Mouse (Mus musculus): Measurements from ENCODE around the gene Snd1. TPM values are rescaled to one million over a fixed set of nuclear protein-coding genes. Genes with fewer than 3 reads are reported as not detected.

Gene Snd1
- polyA plus RNA-seq, 1 experiment from 2014 or later = 34.9 TPM

- ATAC-seq (no peak), DNase-seq (no peak)
- no peaks in the 10 kb centered on the region for H3K9me3 ChIP-seq (ENCODE audit: low read length)
- no peak overlapping the region for H3K4me2 ChIP-seq (ENCODE audit: low read depth, low read length)
- H3K4me1 ChIP-seq (ENCODE audit: insufficient read depth) = no peaks in the 10 kb centered on the region
- H3K27ac ChIP-seq (ENCODE audit: low read depth) = no peak overlapping the region
- no peaks in the 10 kb centered on the region for H3K27me3 ChIP-seq (ENCODE audit: insufficient read depth, low read length)
- no peaks in the 10 kb centered on the region for H3K36me3 ChIP-seq (replicated peaks; ENCODE audit: insufficient read depth, low read length)
- TF ChIP-seq EP300 (IDR thresholded peaks at IDR 0.05; ENCODE audit: low read depth) (no peak), CTCF (IDR thresholded peaks at IDR 0.05; ENCODE audit: low read depth) (no peak)
- H3K4me3 ChIP-seq (ENCODE audit: low read depth, low read length) = no peak overlapping the region
- 70% methylated on average over 6 of the region's 6 CpGs for WGBS (ENCODE audit: insufficient replicate concordance)
- no peak overlapping the region for H3K9ac ChIP-seq (replicated peaks)
Observed at GRCm38 (mm10) chr6:28848285-28848794, 373.4 kb downstream of the Snd1 start.

- Histone ChIP-seq H3K36me3 (replicated peaks; ENCODE audit: insufficient read depth, low read length) (no peaks in the 10 kb centered on the region), H3K4me3 (ENCODE audit: low read depth, low read length) (no peak overlapping the region), H3K27me3 (ENCODE audit: insufficient read depth, low read length) (no peaks in the 10 kb centered on the region), H3K27ac (ENCODE audit: low read depth) (no peak overlapping the region), H3K4me2 (ENCODE audit: low read depth, low read length) (no peak overlapping the region), H3K9me3 (ENCODE audit: low read length) (no peaks in the 10 kb centered on the region), H3K4me1 (ENCODE audit: insufficient read depth) (no peaks in the 10 kb centered on the region), H3K9ac (replicated peaks) (no peak overlapping the region)
- DNase-seq = no peak
- no peak for TF ChIP-seq CTCF (IDR thresholded peaks at IDR 0.05; ENCODE audit: low read depth)
- TF ChIP-seq EP300 (IDR thresholded peaks at IDR 0.05; ENCODE audit: low read depth) = no peak
- WGBS (ENCODE audit: insufficient replicate concordance) = 70% methylated on average over 9 of the region's 9 CpGs
- ATAC-seq = no peak
Observed at GRCm38 (mm10) chr6:28848891-28849290, 374.0 kb downstream of the Snd1 start.

GRCm38 (mm10) chr6:28849317-28849716 lies 374.4 kb downstream of the Snd1 start:
- 24% methylated on average over 3 of the region's 3 CpGs for WGBS (ENCODE audit: insufficient replicate concordance)
- no peaks in the 10 kb centered on the region for H3K9me3 ChIP-seq (ENCODE audit: low read length)
- TF ChIP-seq CTCF (IDR thresholded peaks at IDR 0.05; ENCODE audit: low read depth) = no peak
- TF ChIP-seq EP300 (IDR thresholded peaks at IDR 0.05; ENCODE audit: low read depth) = no peak
- no peak overlapping the region for H3K9ac ChIP-seq (replicated peaks)
- H3K4me2 ChIP-seq (ENCODE audit: low read depth, low read length) = no peak overlapping the region
- no peak for ATAC-seq
- no peaks in the 10 kb centered on the region for H3K4me1 ChIP-seq (ENCODE audit: insufficient read depth)
- H3K4me3 ChIP-seq (ENCODE audit: low read depth, low read length) = no peak overlapping the region
- H3K27ac ChIP-seq (ENCODE audit: low read depth) = no peak overlapping the region
- DNase-seq = no peak
- 0 out of 2 replicates have a peak, but pooled peaks cover under 1% of the 10 kb centered on the region for H3K36me3 ChIP-seq (replicated peaks; ENCODE audit: insufficient read depth, low read length)
- no peaks in the 10 kb centered on the region for H3K27me3 ChIP-seq (ENCODE audit: insufficient read depth, low read length)

GRCm38 (mm10) chr6:28850326-28850900 lies 375.5 kb downstream of the Snd1 start:
- Histone ChIP-seq H3K4me1 (ENCODE audit: insufficient read depth) (no peaks in the 10 kb centered on the region), H3K4me3 (ENCODE audit: low read depth, low read length) (no peak overlapping the region), H3K9me3 (ENCODE audit: low read length) (no peaks in the 10 kb centered on the region), H3K4me2 (ENCODE audit: low read depth, low read length) (no peak overlapping the region), H3K27ac (ENCODE audit: low read depth) (no peak overlapping the region), H3K36me3 (replicated peaks; ENCODE audit: insufficient read depth, low read length) (0 out of 2 replicates have a peak, but pooled peaks cover 3% of the 10 kb centered on the region), H3K9ac (replicated peaks) (no peak overlapping the region), H3K27me3 (ENCODE audit: insufficient read depth, low read length) (no peaks in the 10 kb centered on the region)
- WGBS (ENCODE audit: insufficient replicate concordance) = 83% methylated on average over 9 of the region's 9 CpGs
- TF ChIP-seq EP300 (IDR thresholded peaks at IDR 0.05; ENCODE audit: low read depth) (no peak), CTCF (IDR thresholded peaks at IDR 0.05; ENCODE audit: low read depth) (no peak)
- ATAC-seq (no peak), DNase-seq (no peak)

- peaks cover 8% of the 10 kb centered on the region for H3K4me1 ChIP-seq (ENCODE audit: insufficient read depth)
- H3K9ac ChIP-seq (replicated peaks) = no peak overlapping the region
- H3K27me3 ChIP-seq (ENCODE audit: insufficient read depth, low read length) = no peaks in the 10 kb centered on the region
- no peaks in the 10 kb centered on the region for H3K9me3 ChIP-seq (ENCODE audit: low read length)
- ATAC-seq = no peak
- no peak for DNase-seq
- WGBS (ENCODE audit: insufficient replicate concordance) = 79% methylated on average over 7 of the region's 7 CpGs
- no peak overlapping the region for H3K4me3 ChIP-seq (ENCODE audit: low read depth, low read length)
- no peak for TF ChIP-seq EP300 (IDR thresholded peaks at IDR 0.05; ENCODE audit: low read depth)
- TF ChIP-seq CTCF (IDR thresholded peaks at IDR 0.05; ENCODE audit: low read depth) = no peak
- H3K4me2 ChIP-seq (ENCODE audit: low read depth, low read length) = no peak overlapping the region
- 0 out of 2 replicates have a peak, but pooled peaks cover 3% of the 10 kb centered on the region for H3K36me3 ChIP-seq (replicated peaks; ENCODE audit: insufficient read depth, low read length)
- no peak overlapping the region for H3K27ac ChIP-seq (ENCODE audit: low read depth)
Observed at GRCm38 (mm10) chr6:28852342-28852741, 377.4 kb downstream of the Snd1 start.

GRCm38 (mm10) chr6:28853164-28853563 lies 378.2 kb downstream of the Snd1 start:
- Histone ChIP-seq H3K27me3 (ENCODE audit: insufficient read depth, low read length) (no peaks in the 10 kb centered on the region), H3K4me3 (ENCODE audit: low read depth, low read length) (no peak overlapping the region), H3K27ac (ENCODE audit: low read depth) (no peak overlapping the region), H3K4me1 (ENCODE audit: insufficient read depth) (peaks cover 8% of the 10 kb centered on the region), H3K9ac (replicated peaks) (no peak overlapping the region), H3K9me3 (ENCODE audit: low read length) (no peaks in the 10 kb centered on the region), H3K36me3 (replicated peaks; ENCODE audit: insufficient read depth, low read length) (0 out of 2 replicates have a peak, but pooled peaks cover 3% of the 10 kb centered on the region), H3K4me2 (ENCODE audit: low read depth, low read length) (no peak overlapping the region)
- ATAC-seq (no peak), DNase-seq (no peak)
- TF ChIP-seq EP300 (IDR thresholded peaks at IDR 0.05; ENCODE audit: low read depth) (no peak), CTCF (IDR thresholded peaks at IDR 0.05; ENCODE audit: low read depth) (no peak)
- WGBS (ENCODE audit: insufficient replicate concordance) = 69% methylated on average over 3 of the region's 3 CpGs

Measured in liver, postnatal 0 days (tissue).